Mouse (Mus musculus): ENCODE measurements around the gene Smyd3. TPM values are rescaled to one million over a fixed set of nuclear protein-coding genes. Genes with fewer than 3 reads are reported as not detected.

Gene Smyd3
- total and polyA plus RNA-seq, 3 experiments, result 3.5 to 19.4 (median 17.1) TPM

- Histone ChIP-seq H3K36me3 (replicated peaks) (no peaks in the 10 kb centered on the region), H3K4me1 (ENCODE audit: insufficient read depth, low read depth, low read length) (peaks cover 8% of the 10 kb centered on the region; the same call in 1 of the 2 replicates), H3K27me3 (ENCODE audit: insufficient read depth, low read length) (no peaks in the 10 kb centered on the region), H3K9me3 (replicated peaks) (no peaks in the 10 kb centered on the region), H3K4me3 (ENCODE audit: low read depth, low read length) (no peak overlapping the region)
- TF ChIP-seq POLR2AphosphoS5 (IDR thresholded peaks at IDR 0.05; ENCODE audit: insufficient replicate concordance, low read depth, low read length) (no peak), GATA2 (IDR thresholded peaks at IDR 0.05; ENCODE audit: borderline replicate concordance, low read depth, low read length) (no peak), CTCF (IDR thresholded peaks at IDR 0.05; ENCODE audit: low read depth, low read length) (no peak), TAL1 (conservative IDR thresholded peaks at IDR 0.05; ENCODE audit: low read depth, low read length) (no peak), GATA1 (IDR thresholded peaks at IDR 0.05; ENCODE audit: borderline replicate concordance, low read length) (no peak)
- no peak for DNase-seq (ENCODE audit: low spot score)
- ATAC-seq (ENCODE audit: extremely low read depth, insufficient number of reproducible peaks, low FRiP score, poor library complexity, severe bottlenecking), result no peak
Measured at GRCm38 (mm10) chr1:179072935-179073654, 444.7 kb downstream of the Smyd3 start.

GRCm38 (mm10) chr1:179072406-179072805 lies 445.4 kb downstream of the Smyd3 start:
- Histone ChIP-seq H3K4me3 (ENCODE audit: low read depth, low read length) (no peak overlapping the region), H3K27me3 (ENCODE audit: insufficient read depth, low read length) (no peaks in the 10 kb centered on the region), H3K36me3 (replicated peaks) (no peaks in the 10 kb centered on the region), H3K9me3 (replicated peaks) (no peaks in the 10 kb centered on the region), H3K4me1 (ENCODE audit: insufficient read depth, low read depth, low read length) (peaks cover 8% of the 10 kb centered on the region; the same call in 1 of the 2 replicates)
- TF ChIP-seq POLR2AphosphoS5 (IDR thresholded peaks at IDR 0.05; ENCODE audit: insufficient replicate concordance, low read depth, low read length), result no peak
- TF ChIP-seq GATA1 (IDR thresholded peaks at IDR 0.05; ENCODE audit: borderline replicate concordance, low read length), result no peak
- no peak for TF ChIP-seq TAL1 (conservative IDR thresholded peaks at IDR 0.05; ENCODE audit: low read depth, low read length)
- no peak for TF ChIP-seq CTCF (IDR thresholded peaks at IDR 0.05; ENCODE audit: low read depth, low read length)
- TF ChIP-seq GATA2 (IDR thresholded peaks at IDR 0.05; ENCODE audit: borderline replicate concordance, low read depth, low read length), result no peak
- no peak for ATAC-seq (ENCODE audit: extremely low read depth, insufficient number of reproducible peaks, low FRiP score, poor library complexity, severe bottlenecking)
- DNase-seq (ENCODE audit: low spot score), result no peak

- TF ChIP-seq POLR2AphosphoS5 (IDR thresholded peaks at IDR 0.05; ENCODE audit: insufficient replicate concordance, low read depth, low read length) (no peak), CTCF (IDR thresholded peaks at IDR 0.05; ENCODE audit: low read depth, low read length) (no peak), TAL1 (conservative IDR thresholded peaks at IDR 0.05; ENCODE audit: low read depth, low read length) (no peak), GATA2 (IDR thresholded peaks at IDR 0.05; ENCODE audit: borderline replicate concordance, low read depth, low read length) (no peak), GATA1 (IDR thresholded peaks at IDR 0.05; ENCODE audit: borderline replicate concordance, low read length) (no peak)
- Histone ChIP-seq H3K4me1 (ENCODE audit: insufficient read depth, low read depth, low read length) (no peaks in the 10 kb centered on the region), H3K27me3 (ENCODE audit: insufficient read depth, low read length) (no peaks in the 10 kb centered on the region), H3K36me3 (replicated peaks) (no peaks in the 10 kb centered on the region), H3K9me3 (replicated peaks) (no peaks in the 10 kb centered on the region), H3K4me3 (ENCODE audit: low read depth, low read length) (no peak overlapping the region)
- ATAC-seq (ENCODE audit: extremely low read depth, insufficient number of reproducible peaks, low FRiP score, poor library complexity, severe bottlenecking) (no peak), DNase-seq (ENCODE audit: low spot score) (no peak)
Measured at GRCm38 (mm10) chr1:179068990-179069389, 448.9 kb downstream of the Smyd3 start.

GRCm38 (mm10) chr1:179065294-179065601 lies 452.6 kb downstream of the Smyd3 start:
- Histone ChIP-seq H3K4me1 (ENCODE audit: insufficient read depth, low read depth, low read length) (peaks cover 4% of the 10 kb centered on the region; the same call in 1 of the 2 replicates), H3K36me3 (replicated peaks) (no peaks in the 10 kb centered on the region), H3K9me3 (replicated peaks) (no peaks in the 10 kb centered on the region), H3K4me3 (ENCODE audit: low read depth, low read length) (no peak overlapping the region), H3K27me3 (ENCODE audit: insufficient read depth, low read length) (no peaks in the 10 kb centered on the region)
- ATAC-seq (ENCODE audit: extremely low read depth, insufficient number of reproducible peaks, low FRiP score, poor library complexity, severe bottlenecking) (no peak), DNase-seq (ENCODE audit: low spot score) (no peak)
- TF ChIP-seq POLR2AphosphoS5 (IDR thresholded peaks at IDR 0.05; ENCODE audit: insufficient replicate concordance, low read depth, low read length) (no peak), TAL1 (conservative IDR thresholded peaks at IDR 0.05; ENCODE audit: low read depth, low read length) (no peak), GATA2 (IDR thresholded peaks at IDR 0.05; ENCODE audit: borderline replicate concordance, low read depth, low read length) (no peak)

- Histone ChIP-seq H3K27me3 (ENCODE audit: insufficient read depth, low read length) (no peaks in the 10 kb centered on the region), H3K4me1 (ENCODE audit: insufficient read depth, low read depth, low read length) (peaks cover 4% of the 10 kb centered on the region), H3K9me3 (replicated peaks) (no peaks in the 10 kb centered on the region), H3K36me3 (replicated peaks) (no peaks in the 10 kb centered on the region), H3K4me3 (ENCODE audit: low read depth, low read length) (no peak overlapping the region)
- no peak for ATAC-seq (ENCODE audit: extremely low read depth, insufficient number of reproducible peaks, low FRiP score, poor library complexity, severe bottlenecking)
- TF ChIP-seq GATA2 (IDR thresholded peaks at IDR 0.05; ENCODE audit: borderline replicate concordance, low read depth, low read length) (no peak), CTCF (IDR thresholded peaks at IDR 0.05; ENCODE audit: low read depth, low read length) (no peak), GATA1 (IDR thresholded peaks at IDR 0.05; ENCODE audit: borderline replicate concordance, low read length) (no peak), TAL1 (conservative IDR thresholded peaks at IDR 0.05; ENCODE audit: low read depth, low read length) (no peak), POLR2AphosphoS5 (IDR thresholded peaks at IDR 0.05; ENCODE audit: insufficient replicate concordance, low read depth, low read length) (no peak)
- no peak for DNase-seq (ENCODE audit: low spot score)
Measured at GRCm38 (mm10) chr1:179064601-179065293, 453.1 kb downstream of the Smyd3 start.

GRCm38 (mm10) chr1:179061759-179062168 lies 456.1 kb downstream of the Smyd3 start:
- no peaks in the 10 kb centered on the region for H3K36me3 ChIP-seq (replicated peaks)
- no peak for DNase-seq (ENCODE audit: low spot score)
- peaks cover 4% of the 10 kb centered on the region for H3K4me1 ChIP-seq (ENCODE audit: insufficient read depth, low read depth, low read length)
- H3K27me3 ChIP-seq (ENCODE audit: insufficient read depth, low read length), result no peaks in the 10 kb centered on the region
- H3K4me3 ChIP-seq (ENCODE audit: low read depth, low read length), result no peak overlapping the region
- TF ChIP-seq GATA1 (IDR thresholded peaks at IDR 0.05; ENCODE audit: borderline replicate concordance, low read length) (no peak), GATA2 (IDR thresholded peaks at IDR 0.05; ENCODE audit: borderline replicate concordance, low read depth, low read length) (no peak), CTCF (IDR thresholded peaks at IDR 0.05; ENCODE audit: low read depth, low read length) (no peak)
- H3K9me3 ChIP-seq (replicated peaks), result no peaks in the 10 kb centered on the region
- ATAC-seq (ENCODE audit: extremely low read depth, insufficient number of reproducible peaks, low FRiP score, poor library complexity, severe bottlenecking), result no peak

All from G1E (cell line).